Mouse (Mus musculus) embryonic facial prominence, embryonic 12.5 days (tissue): Measurements from ENCODE around the gene Hyal2. TPM values are rescaled to one million over a fixed set of nuclear protein-coding genes. Genes with fewer than 3 reads are reported as not detected.

Experiments
- ATAC-seq: fragments of 200-750 bp; cut with Nextera tagmentation; 2 replicates; pipeline ENCODE4 v1.8.0; 2017; ENCODE audit not compliant: insufficient number of reproducible peaks, insufficient read depth, low FRiP score, low TSS enrichment
- H3K27ac ChIP-seq: fragments of 300-500 bp; sonication (generic); 2 replicates; pipeline ENCODE4 v1.5.1; 2016; ENCODE audit warnings: mild to moderate bottlenecking
- H3K27me3 ChIP-seq: fragments of 300-500 bp; sonication (generic); 2 replicates; pipeline ENCODE4 v1.6.1; 2016; ENCODE audit warnings: mild to moderate bottlenecking, moderate library complexity
- H3K36me3 ChIP-seq: fragments of 300-500 bp; sonication (generic); 2 replicates; pipeline ENCODE4 v1.6.1; 2016; ENCODE audit warnings: mild to moderate bottlenecking
- H3K4me1 ChIP-seq: fragments of 300-500 bp; sonication (generic); 2 replicates; pipeline ENCODE4 v1.6.1; 2016
- H3K4me2 ChIP-seq: fragments of 300-500 bp; sonication (generic); replicated peaks from 2 replicates; pipeline ENCODE4 v1.6.1; 2016; ENCODE audit warnings: mild to moderate bottlenecking, moderate library complexity
- H3K4me3 ChIP-seq: fragments of 300-500 bp; sonication (generic); 2 replicates; pipeline ENCODE4 v1.5.1; 2016; ENCODE audit warnings: mild to moderate bottlenecking
- H3K9ac ChIP-seq: fragments of 300-500 bp; sonication (generic); 2 replicates; pipeline ENCODE4 v1.6.1; 2016; ENCODE audit warnings: mild to moderate bottlenecking, moderate library complexity
- H3K9me3 ChIP-seq: fragments of 300-500 bp; sonication (generic); 2 replicates; pipeline ENCODE4 v1.6.1; 2016; ENCODE audit warnings: mild to moderate bottlenecking, moderate library complexity
- WGBS: fragments of 180-500 bp; shearing (Covaris S2); methylation state at CpG from one replicate; pipeline ENCODE4 v1.1.7; 2016; 5-methylcytosine and 5-hydroxymethylcytosine counted together
- polyA plus RNA-seq: library from polyadenylated mRNA; unstranded; fragments of >200 nt; fragmentation: Nextera tagmentation; extraction: Ambion mirVana; gene quantifications from 2 replicates; pipeline ENCODE4 v1.2.1, GENCODE M21; 2016

Hyal2 gene
- polyA plus RNA-seq, result 132 and 134 TPM in 2 replicates

GRCm38 (mm10) chr9:107567702-107568319, at the start of gene Hyal2:
Gene Hyal2, plus strand, starts transcription at chr9:107567945.
- Histone ChIP-seq H3K9ac (peak within 1 kb of the TSS; percentile 84), H3K9me3 (no peaks in the 10 kb centered on the region), H3K27me3 (no peaks in the 10 kb centered on the region), H3K4me3 (peak within 1 kb of the TSS; percentile 89), H3K4me2 (peak within 1 kb of the TSS; percentile 86), H3K4me1 (peaks cover 42% of the 10 kb centered on the region), H3K36me3 (peaks cover 38% of the 10 kb centered on the region), H3K27ac (peak within 1 kb of the TSS; percentile 88)
- ATAC-seq, result no peak
- WGBS, result 7% methylated on average over 18 of the region's 18 CpGs

DNA sequence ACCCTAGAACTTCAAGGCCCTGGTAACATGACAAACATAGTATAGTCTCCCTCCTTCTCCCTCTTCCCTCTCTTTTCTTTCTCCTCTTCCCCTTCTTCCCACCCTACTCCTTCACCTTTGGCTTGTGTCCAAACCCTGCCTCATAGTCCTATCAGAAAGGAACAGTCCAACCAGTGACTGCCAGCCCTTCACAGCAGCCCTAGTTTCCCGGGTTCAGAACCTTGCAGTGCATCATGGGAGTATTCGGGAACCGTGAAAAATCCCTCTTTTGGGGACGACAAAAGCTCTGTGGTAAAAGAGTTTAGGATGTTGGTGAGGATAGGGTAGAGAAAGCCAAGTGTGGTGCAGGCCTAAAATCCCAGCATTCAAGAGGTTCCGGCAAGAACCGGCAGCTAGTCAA, 47.4 kb upstream of the Hyal2 start:
- H3K36me3 ChIP-seq, result no peaks in the 10 kb centered on the region
- ATAC-seq, result no peak
- WGBS, result 65% methylated on average over 6 of the region's 6 CpGs

DNA sequence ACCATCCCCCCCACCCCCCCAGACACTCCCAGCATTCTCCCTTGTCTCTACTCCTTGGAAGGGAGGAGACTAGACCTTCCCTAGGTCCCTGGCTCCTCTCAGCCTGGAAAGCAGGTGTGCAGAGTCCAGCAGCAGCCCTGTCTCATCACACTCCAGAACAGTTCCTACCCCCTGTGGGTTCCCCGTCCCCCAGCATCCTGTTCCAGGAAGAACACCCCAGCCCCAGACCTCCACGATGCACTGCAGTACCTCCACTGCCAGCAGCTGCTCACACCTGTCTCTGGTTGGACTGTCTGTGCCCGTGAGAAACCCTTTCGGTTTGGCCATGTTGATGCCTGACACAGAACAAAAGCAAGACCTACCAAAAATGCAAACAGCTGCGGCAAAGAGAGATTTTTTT, 46.6 kb upstream of the Hyal2 start:
- Histone ChIP-seq H3K4me1 (peaks cover 23% of the 10 kb centered on the region), H3K4me2 (no peak overlapping the region), H3K9ac (no peak overlapping the region), H3K36me3 (no peaks in the 10 kb centered on the region), H3K27me3 (peaks cover 26% of the 10 kb centered on the region), H3K9me3 (no peaks in the 10 kb centered on the region), H3K4me3 (no peak overlapping the region), H3K27ac (peak overlapping the region; percentile 24; the same call in 1 of the 2 replicates)
- no peak for ATAC-seq
- 51% methylated on average over 5 of the region's 5 CpGs for WGBS

More for the DNA sequence above, 47.4 kb upstream of the Hyal2 start:
- Histone ChIP-seq H3K4me1 (peaks cover 22% of the 10 kb centered on the region), H3K27me3 (peaks cover 17% of the 10 kb centered on the region), H3K4me3 (no peak overlapping the region), H3K27ac (no peak overlapping the region), H3K4me2 (no peak overlapping the region), H3K9me3 (no peaks in the 10 kb centered on the region), H3K9ac (no peak overlapping the region)

DNA sequence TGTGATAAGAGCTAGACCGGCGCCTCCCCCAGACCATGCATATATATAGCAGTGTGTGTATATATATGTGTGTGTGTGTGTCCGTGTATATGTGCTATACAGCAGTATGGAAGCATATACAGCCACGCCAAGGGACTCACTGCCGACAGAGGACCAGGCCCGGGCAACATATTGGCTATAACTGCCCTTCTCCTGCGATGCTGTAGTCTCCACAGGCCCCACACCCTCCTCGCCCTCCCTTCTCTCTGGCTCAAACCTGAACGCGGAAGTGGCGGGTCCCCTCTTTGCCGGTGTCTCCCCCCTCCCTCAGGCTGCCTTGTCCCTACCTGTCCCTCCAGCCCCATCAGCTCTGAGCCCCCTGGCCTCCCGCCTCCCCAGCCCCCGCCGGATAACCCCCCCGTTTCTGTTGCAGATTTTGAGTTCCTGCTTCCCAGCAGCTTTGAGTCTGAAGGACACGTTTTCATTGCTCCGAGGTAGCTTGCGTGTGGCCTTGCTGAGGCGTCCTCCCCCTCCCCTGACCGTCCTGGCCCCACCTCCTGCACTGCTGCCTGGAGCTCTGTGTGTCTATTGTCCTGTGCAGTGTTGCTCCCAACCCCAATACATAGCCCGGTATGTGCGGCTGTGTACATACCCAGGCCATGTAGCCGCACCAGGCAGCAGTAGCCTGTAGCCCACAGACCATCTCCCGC, 45.9 kb upstream of the Hyal2 start:
- H3K9ac ChIP-seq, result peak overlapping the region; percentile 19; the same call in 1 of the 2 replicates
- 0 out of 2 replicates have a peak overlapping the region, but pooled peaks have one; percentile 5 for H3K4me3 ChIP-seq
- H3K4me1 ChIP-seq, result peaks cover 29% of the 10 kb centered on the region
- WGBS, result 15% methylated on average over 25 of the region's 25 CpGs
- H3K27ac ChIP-seq, result peak overlapping the region; percentile 36; the same call in 1 of the 2 replicates
- H3K4me2 ChIP-seq, result peak overlapping the region; percentile 44
- ATAC-seq, result peak; percentile 63; the same call in 1 of the 2 replicates
- no peaks in the 10 kb centered on the region for H3K36me3 ChIP-seq
- H3K9me3 ChIP-seq, result no peaks in the 10 kb centered on the region
- peaks cover 33% of the 10 kb centered on the region for H3K27me3 ChIP-seq

DNA sequence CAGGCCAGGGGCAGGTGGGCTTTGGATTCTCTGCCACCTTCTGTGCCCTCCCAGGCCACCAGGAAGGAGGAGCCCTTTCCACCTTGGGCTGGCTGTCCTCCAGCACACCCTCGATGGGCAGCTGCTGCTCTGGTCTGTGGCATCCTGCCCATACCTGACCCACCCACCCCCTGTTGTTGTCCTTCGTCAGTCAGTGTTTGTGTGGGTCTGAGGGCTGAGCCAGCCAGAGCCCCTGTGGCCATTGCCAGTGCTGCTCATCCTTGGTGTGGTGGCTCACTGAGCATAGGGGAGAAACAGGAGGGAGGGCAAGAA, 45.4 kb upstream of the Hyal2 start:
- no peaks in the 10 kb centered on the region for H3K36me3 ChIP-seq
- H3K4me2 ChIP-seq, result peak overlapping the region; percentile 44
- 26% methylated on average over 2 of the region's 2 CpGs for WGBS
- no peak overlapping the region for H3K4me3 ChIP-seq
- peaks cover 38% of the 10 kb centered on the region for H3K27me3 ChIP-seq
- H3K27ac ChIP-seq, result no peak overlapping the region
- no peaks in the 10 kb centered on the region for H3K9me3 ChIP-seq
- H3K9ac ChIP-seq, result no peak overlapping the region
- peaks cover 32% of the 10 kb centered on the region for H3K4me1 ChIP-seq
- peak; percentile 8; the same call in 1 of the 2 replicates for ATAC-seq

DNA sequence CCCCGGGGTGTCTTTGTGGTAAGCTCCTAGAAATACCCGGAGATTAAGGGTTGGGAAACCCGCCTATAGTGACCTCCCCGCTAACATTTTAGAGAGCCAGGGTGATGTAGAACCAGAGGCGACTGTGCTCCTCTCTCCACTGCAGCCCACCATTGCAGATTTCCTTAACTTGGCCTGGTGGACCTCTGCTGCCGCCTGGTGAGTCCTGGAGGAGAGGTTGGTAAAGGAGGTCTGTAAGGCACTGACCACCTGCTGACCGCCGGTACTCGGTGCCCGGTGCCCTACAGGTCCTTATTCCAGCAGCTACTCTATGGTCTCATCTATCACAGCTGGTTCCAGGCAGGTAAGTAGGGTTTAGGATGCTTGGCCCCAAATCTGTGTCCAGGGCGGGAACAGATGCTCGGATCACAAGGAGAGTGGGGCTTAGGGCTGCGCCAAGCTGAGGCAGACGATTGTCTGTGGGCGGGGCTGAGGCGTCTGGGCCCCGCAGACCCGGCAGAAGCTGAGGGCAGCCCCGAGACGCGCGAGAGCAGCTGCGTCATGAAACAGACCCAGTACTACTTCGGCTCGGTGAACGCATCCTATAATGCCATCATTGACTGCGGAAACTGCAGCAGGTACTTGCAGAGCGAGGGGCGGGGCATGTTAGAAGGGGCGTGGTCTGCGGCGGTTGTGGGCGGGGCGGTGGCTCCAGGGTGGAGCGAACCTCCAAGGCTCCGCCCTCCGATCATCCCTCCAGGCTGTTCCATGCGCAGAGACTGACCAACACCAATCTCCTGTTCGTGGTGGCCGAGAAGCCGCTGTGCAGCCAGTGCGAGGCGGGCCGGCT, 41.3 kb upstream of the Hyal2 start:
- 0 out of 2 replicates have a peak, but pooled peaks have one; percentile 18 for ATAC-seq
- Histone ChIP-seq H3K9ac (no peak overlapping the region), H3K4me1 (peaks cover 22% of the 10 kb centered on the region), H3K9me3 (no peaks in the 10 kb centered on the region), H3K4me2 (peak overlapping the region; percentile 63), H3K36me3 (no peaks in the 10 kb centered on the region), H3K4me3 (peak overlapping the region; percentile 36), H3K27me3 (peaks cover 51% of the 10 kb centered on the region), H3K27ac (no peak overlapping the region)
- 4% methylated on average over 44 of the region's 44 CpGs for WGBS

DNA sequence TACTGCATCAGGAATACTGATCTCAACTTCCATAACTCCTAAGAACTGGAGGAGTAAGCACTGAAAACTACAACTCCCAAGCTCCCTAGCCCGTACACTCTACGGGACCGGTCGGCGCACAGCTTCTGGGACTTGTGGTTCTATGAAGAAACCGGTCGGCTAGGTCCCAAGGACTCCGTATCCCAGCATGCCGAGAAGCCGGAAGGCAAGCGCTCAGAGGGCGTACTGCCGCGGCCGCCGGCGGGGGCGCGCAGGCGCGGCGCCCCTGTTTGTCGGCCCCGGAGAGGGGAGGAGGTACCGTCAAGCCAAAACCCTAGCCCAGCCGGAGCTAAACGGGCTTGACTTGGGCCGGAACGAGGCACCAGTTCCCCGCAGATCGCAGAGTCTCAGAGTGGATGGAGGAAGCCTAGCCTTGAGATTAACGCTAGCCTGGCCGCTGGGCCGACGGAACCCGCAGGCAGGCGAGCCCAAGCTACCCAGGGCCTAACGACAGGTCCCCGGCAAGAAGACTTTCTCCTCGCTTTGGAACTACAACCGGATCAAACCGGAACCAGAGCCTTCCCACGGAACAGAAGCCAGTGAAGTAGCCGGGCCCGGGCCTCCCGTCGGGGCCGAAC, 33.8 kb upstream of the Hyal2 start, which contains the start of gene Tmem115:
Gene Tmem115 (plus strand): TSS at position 155 of the 617 bp plus-strand sequence.
- H3K9me3 ChIP-seq, result no peaks in the 10 kb centered on the region

GRCm38 (mm10) chr9:107534408-107535202, 33.1 kb upstream of the Hyal2 start:
- WGBS, result under 1% methylated on average over 40 of the region's 40 CpGs
- ATAC-seq, result no peak
- H3K4me1 ChIP-seq, result peaks cover 24% of the 10 kb centered on the region

More for the DNA sequence above, 33.8 kb upstream of the Hyal2 start, which contains the start of gene Tmem115:
- Histone ChIP-seq H3K9ac (peak within 1 kb of the TSS; percentile 80), H3K4me1 (peaks cover 24% of the 10 kb centered on the region), H3K27me3 (no peaks in the 10 kb centered on the region), H3K27ac (peak within 1 kb of the TSS; percentile 71), H3K36me3 (peaks cover 17% of the 10 kb centered on the region), H3K4me3 (peak within 1 kb of the TSS; percentile 61), H3K4me2 (peak within 1 kb of the TSS; percentile 93)
- peak; percentile 98 for ATAC-seq
- WGBS, result under 1% methylated on average over 48 of the region's 48 CpGs

DNA sequence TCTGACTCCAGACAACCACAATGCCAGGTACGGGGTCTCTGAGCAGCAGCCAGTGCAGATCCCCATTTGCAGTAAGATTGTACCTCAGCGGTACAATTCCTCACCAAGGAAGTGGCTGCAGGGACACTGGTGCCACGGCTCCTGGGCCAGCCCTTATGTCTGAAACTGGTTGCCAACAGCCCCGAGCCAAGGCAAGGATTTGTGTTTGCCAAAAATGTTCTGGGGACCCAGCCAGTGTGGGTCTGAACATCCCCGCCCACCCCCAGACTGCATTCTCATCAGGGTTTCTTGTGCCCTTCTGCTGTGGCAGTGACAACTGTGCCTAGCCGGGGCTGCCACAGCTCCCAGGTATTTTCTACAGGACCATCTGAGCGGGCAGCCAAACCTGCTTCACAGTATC, 29.5 kb upstream of the Hyal2 start:
- no peaks in the 10 kb centered on the region for H3K9me3 ChIP-seq
- peaks cover 31% of the 10 kb centered on the region for H3K36me3 ChIP-seq
- H3K27ac ChIP-seq, result no peak overlapping the region
- no peak overlapping the region for H3K9ac ChIP-seq
- peaks cover 40% of the 10 kb centered on the region for H3K4me1 ChIP-seq
- ATAC-seq, result no peak
- H3K27me3 ChIP-seq, result no peaks in the 10 kb centered on the region
- no peak overlapping the region for H3K4me3 ChIP-seq
- WGBS, result 93% methylated on average over 7 of the region's 7 CpGs
- no peak overlapping the region for H3K4me2 ChIP-seq

More at GRCm38 (mm10) chr9:107534408-107535202, 33.1 kb upstream of the Hyal2 start:
- H3K36me3 ChIP-seq, result peaks cover 24% of the 10 kb centered on the region
- H3K9me3 ChIP-seq, result no peaks in the 10 kb centered on the region
- peak overlapping the region; percentile 61 for H3K4me3 ChIP-seq
- no peaks in the 10 kb centered on the region for H3K27me3 ChIP-seq
- H3K9ac ChIP-seq, result peak overlapping the region; percentile 80
- H3K4me2 ChIP-seq, result peak overlapping the region; percentile 93
- peak overlapping the region; percentile 71 for H3K27ac ChIP-seq

- ATAC-seq, result no peak
- H3K4me2 ChIP-seq, result no peak overlapping the region
- no peak overlapping the region for H3K4me3 ChIP-seq
- H3K27ac ChIP-seq, result no peak overlapping the region
- H3K4me1 ChIP-seq, result peaks cover 40% of the 10 kb centered on the region
- H3K9me3 ChIP-seq, result no peaks in the 10 kb centered on the region
- no peaks in the 10 kb centered on the region for H3K27me3 ChIP-seq
- WGBS, result 93% methylated on average over 3 of the region's 3 CpGs
- peaks cover 35% of the 10 kb centered on the region for H3K36me3 ChIP-seq
- no peak overlapping the region for H3K9ac ChIP-seq
Measured at GRCm38 (mm10) chr9:107538711-107539110, 29.0 kb upstream of the Hyal2 start.
